ENCODE assay signal across 16 mouse cellular contexts in the genomic region with DNA sequence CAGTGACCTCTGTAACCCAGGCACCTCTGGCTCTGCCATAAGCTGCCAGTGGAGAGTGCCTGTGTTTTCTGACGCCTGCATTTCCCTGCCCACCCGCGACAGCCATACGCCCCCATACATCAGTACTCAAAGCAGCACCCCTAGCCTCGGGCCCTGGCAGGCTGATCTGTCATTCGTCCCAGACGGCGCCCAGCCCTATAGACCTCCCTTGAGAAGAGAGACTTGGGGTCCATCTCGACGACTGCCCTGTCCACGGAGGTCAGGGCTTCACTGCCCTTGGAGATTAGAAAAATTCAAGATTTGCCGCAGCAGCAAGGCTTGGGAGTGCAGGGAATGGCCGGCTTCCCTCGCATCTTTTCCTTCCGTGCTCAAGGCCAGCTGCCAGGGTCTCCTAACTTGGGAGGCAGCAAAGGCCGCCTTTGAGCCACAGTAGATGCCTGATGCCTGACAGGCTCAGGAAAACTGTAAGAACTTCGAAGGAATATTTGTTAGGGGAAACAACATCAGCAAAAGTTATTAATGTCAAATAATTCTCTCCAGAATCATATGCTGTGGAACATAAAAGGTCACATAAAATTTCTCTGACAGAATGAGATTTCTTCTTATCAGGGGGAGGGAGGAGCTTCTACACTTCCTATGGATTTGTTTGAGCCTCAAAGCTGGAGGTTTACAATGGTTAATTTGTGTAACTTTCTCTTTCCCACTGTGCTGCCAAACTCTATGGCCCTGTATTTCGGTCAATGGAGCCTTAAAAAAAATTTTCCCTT. TPM values are rescaled to one million over a fixed set of nuclear protein-coding genes. Genes with fewer than 3 reads are reported as not detected.
A peak's percentile ranks its signal among the peaks of the same experiment; 100 is the strongest.
DNase-seq lines count a peak whose midpoint lies in the region; ATAC-seq and TF ChIP-seq lines count a peak whose summit lies in the region.
"Had no signal": no experiment of that assay in that cellular context is flagged by ENCODE, and none has a peak within 500 bp of the region (broad histone marks: within the 10 kb centered on the region; RNA-seq: fewer than 3 reads in every experiment).

No protein-coding gene starts in this region.

- ATAC-seq in forebrain, embryonic 12.5 days (ENCODE audit: low FRiP score), result no peak
- no peak for ATAC-seq in limb, embryonic 11.5 days (ENCODE audit: insufficient number of reproducible peaks, low FRiP score, low TSS enrichment, low read depth)
- no peak for ATAC-seq in neural tube, embryonic 14.5 days (ENCODE audit: low read depth)
- ATAC-seq in monocyte, adult 5-6 weeks (replicated peaks; ENCODE audit: insufficient number of reproducible peaks, low FRiP score, low TSS enrichment, poor library complexity, severe bottlenecking), result no peak

- H3K27me3 ChIP-seq in forebrain, embryonic 12.5 days, result peaks cover 32% of the 10 kb centered on the region
- peaks cover 48% of the 10 kb centered on the region for H3K27me3 ChIP-seq in limb, embryonic 11.5 days (ENCODE audit: control insufficient read depth, insufficient read depth, low read length)
- no peaks in the 10 kb centered on the region for H3K27me3 ChIP-seq in neural tube, embryonic 14.5 days (ENCODE audit: control insufficient read depth, insufficient read depth, low read length)

- no peak for TF ChIP-seq CTCF in layer of hippocampus, adult 2 months (conservative IDR thresholded peaks at IDR 0.05)

- no peaks in the 10 kb centered on the region for H3K9me3 ChIP-seq in forebrain, embryonic 12.5 days
- H3K9me3 ChIP-seq in limb, embryonic 11.5 days (ENCODE audit: control insufficient read depth, low read length), result no peaks in the 10 kb centered on the region
- H3K9me3 ChIP-seq in neural tube, embryonic 14.5 days (ENCODE audit: control insufficient read depth, low read length), result no peaks in the 10 kb centered on the region
- H3K9me3 ChIP-seq: embryonic facial prominence, embryonic 13.5 days had no signal

- H3K4me2 ChIP-seq in forebrain, embryonic 12.5 days, result peak overlapping the region; percentile 70
- H3K4me2 ChIP-seq in limb, embryonic 11.5 days (ENCODE audit: low read depth, severe bottlenecking), result no peak overlapping the region
- H3K4me2 ChIP-seq in neural tube, embryonic 14.5 days (ENCODE audit: low read depth, low read length), result peak overlapping the region; percentile 75
- H3K4me2 ChIP-seq: embryonic facial prominence, embryonic 13.5 days had no signal

- peak overlapping the region; percentile 62 for H3K9ac ChIP-seq in forebrain, embryonic 12.5 days
- H3K9ac ChIP-seq in limb, embryonic 11.5 days (ENCODE audit: low read length), result no peak overlapping the region
- peak overlapping the region; percentile 30; the same call in 1 of the 2 replicates for H3K9ac ChIP-seq in neural tube, embryonic 14.5 days (replicated peaks; ENCODE audit: low read depth, low read length)
- H3K9ac ChIP-seq: embryonic facial prominence, embryonic 13.5 days had no signal

- peak overlapping the region; percentile 41; the same call in 1 of the 2 replicates for H3K27ac ChIP-seq in layer of hippocampus, adult 2 months
- peak overlapping the region; percentile 83 for H3K27ac ChIP-seq in forebrain, embryonic 12.5 days
- no peak overlapping the region for H3K27ac ChIP-seq in limb, embryonic 11.5 days (replicated peaks; ENCODE audit: low read depth, low read length)
- peak overlapping the region; percentile 49 for H3K27ac ChIP-seq in neural tube, embryonic 14.5 days (ENCODE audit: low read depth, low read length)
- H3K27ac ChIP-seq: embryonic facial prominence, embryonic 13.5 days; gastrocnemius, adult 2 months; kidney, postnatal 0 days; macrophage had no signal

- peaks cover 39% of the 10 kb centered on the region for H3K4me1 ChIP-seq in forebrain, embryonic 12.5 days
- H3K4me1 ChIP-seq in limb, embryonic 11.5 days (ENCODE audit: control insufficient read depth, insufficient read depth, low read length), result 0 out of 2 replicates have a peak, but pooled peaks cover 5% of the 10 kb centered on the region
- H3K4me1 ChIP-seq in neural tube, embryonic 14.5 days (ENCODE audit: control insufficient read depth, insufficient read depth, low read length), result peaks cover 23% of the 10 kb centered on the region

- 3% methylated on average over 18 of the region's 18 CpGs for WGBS in forebrain, embryonic 12.5 days
- under 1% methylated on average over 18 of the region's 18 CpGs for WGBS in limb, embryonic 11.5 days
- WGBS in neural tube, embryonic 14.5 days, result 2% methylated on average over 18 of the region's 18 CpGs

- no peak for DNase-seq in layer of hippocampus, adult 2 months (ENCODE audit: low spot score in 2 of 2)
- no peak for DNase-seq in layer of hippocampus, adult 8-10 months (ENCODE audit: low spot score in 2 of 2)
- DNase-seq in limb, embryonic 11.5 days (ENCODE audit: low spot score), result peak; percentile 51
- no peak for DNase-seq in layer of hippocampus, adult 18-20 months (ENCODE audit: low spot score in 2 of 2)
- DNase-seq in heart, adult 9 months (ENCODE audit: low spot score in 2 of 2), result no peak
- DNase-seq: gastrocnemius, adult 2 months; heart, postnatal 10 days; liver had no signal

- H3K4me3 ChIP-seq in layer of hippocampus, adult 2 months, result no peak overlapping the region; the same call in 1 of the 2 replicates
- H3K4me3 ChIP-seq in forebrain, embryonic 12.5 days (replicated peaks), result peak overlapping the region; percentile 34
- H3K4me3 ChIP-seq in limb, embryonic 11.5 days (ENCODE audit: low read depth, low read length), result no peak overlapping the region
- H3K4me3 ChIP-seq in neural tube, embryonic 14.5 days (ENCODE audit: low read depth, low read length), result peak overlapping the region; percentile 1; the same call in 1 of the 2 replicates
- H3K4me3 ChIP-seq: embryonic facial prominence, embryonic 13.5 days; gastrocnemius, adult 2 months had no signal

- no peaks in the 10 kb centered on the region for H3K36me3 ChIP-seq in forebrain, embryonic 12.5 days (replicated peaks)
- H3K36me3 ChIP-seq in limb, embryonic 11.5 days (ENCODE audit: control insufficient read depth, insufficient read depth, low read length), result no peaks in the 10 kb centered on the region
- H3K36me3 ChIP-seq in neural tube, embryonic 14.5 days (ENCODE audit: control insufficient read depth, insufficient read depth, low read length), result no peaks in the 10 kb centered on the region
- H3K36me3 ChIP-seq: embryonic facial prominence, embryonic 13.5 days had no signal

RNA-seq across cellular contexts. Expression of a gene that starts 7.9 kb away (rescaled TPM):
- 1 to 10 TPM; 9.6 to 10.0 TPM for total RNA-seq in layer of hippocampus, adult 2 months (2021)
- total RNA-seq in layer of hippocampus, adult 8-10 months (2022), result 10 to 100 TPM in 2 of 4 experiments, 1 to 10 TPM in 2; 9.0 to 10.6 (median 10.0) TPM
- 39.3 and 47.8 TPM in 2 replicates for polyA plus RNA-seq in forebrain, embryonic 12.5 days (2016; fragmentation: Nextera tagmentation; extraction: Ambion mirVana)
- 0.16 and 0.18 TPM in 2 replicates for polyA plus RNA-seq in limb, embryonic 11.5 days (2014; fragmentation: Nextera tagmentation; extraction: Ambion mirVana)
- 18.3 and 21.4 TPM in 2 replicates for polyA plus RNA-seq in neural tube, embryonic 14.5 days (2014; fragmentation: Nextera tagmentation; extraction: Ambion mirVana)
- 10 to 100 TPM in 1 of 2 experiments, 1 to 10 TPM in 1; 9.7 to 10.6 TPM for total RNA-seq in layer of hippocampus, adult 18-20 months (2021)
- not detected in 3 replicates for total RNA-seq in monocyte, adult 5-6 weeks (2017)
- total RNA-seq: gastrocnemius, adult 2 months; heart, postnatal 10 days had no signal
- polyA plus RNA-seq: C2C12; kidney, postnatal 0 days; macrophage; stomach, embryonic 14.5 days had no signal

Comparison
In these comparisons a context has a peak if more than half of its experiments do, and no peak if none do; other contexts are left out.
1. H3K4me3 ChIP-seq: peak in forebrain, embryonic 12.5 days (single experiment) and neural tube, embryonic 14.5 days (single experiment); none in layer of hippocampus, adult 2 months (single experiment) and limb, embryonic 11.5 days (single experiment).
2. RNA of a gene that starts 7.9 kb away (total RNA-seq): 9.7 to 10.6 TPM in layer of hippocampus, adult 18-20 months, 9.0 to 10.6 TPM in layer of hippocampus, adult 8-10 months and 9.6 to 10.0 TPM in layer of hippocampus, adult 2 months; not detected in monocyte, adult 5-6 weeks; every median in the first group is over 10 times any median in the second.